Mouse (Mus musculus): ENCODE measurements at regions not wholly inside any gene's neighbourhood (a gene's known extent, or its start where the extent isn't known, plus 50 kb on each side); places are given as distances from the start of the nearest gene placed in this dataset.
A peak's percentile ranks its signal among the peaks of the same experiment; 100 is the strongest.
"Not testable (repeated sequence)": the region's sequence is repeated elsewhere in the genome, so short reads cannot be mapped to it uniquely, and the experiment has no call there.

GRCm38 (mm10) chr16:50964395-50964794 lies 373.4 kb upstream of the Ccdc54 start:
- no peak overlapping the region for H3K9ac ChIP-seq (replicated peaks; ENCODE audit: low read depth)
- ATAC-seq (no peak), DNase-seq (ENCODE audit: low spot score) (no peak)
- H3K4me1 ChIP-seq (ENCODE audit: insufficient read depth, low read depth, low read length): no peaks in the 10 kb centered on the region
- no peaks in the 10 kb centered on the region for H3K36me3 ChIP-seq (ENCODE audit: insufficient read depth, low read length)
- H3K27me3 ChIP-seq (replicated peaks; ENCODE audit: insufficient read depth, low read length): no peaks in the 10 kb centered on the region
- H3K4me3 ChIP-seq (ENCODE audit: low read depth, low read length): no peak overlapping the region
- 74% methylated on average over 2 of the region's 2 CpGs for WGBS
- TF ChIP-seq CTCF (IDR thresholded peaks at IDR 0.05) (no peak), EP300 (IDR thresholded peaks at IDR 0.05) (no peak)
- no peaks in the 10 kb centered on the region for H3K9me3 ChIP-seq (ENCODE audit: low read length)
- H3K27ac ChIP-seq (ENCODE audit: low read length): no peak overlapping the region
- H3K4me2 ChIP-seq (replicated peaks; ENCODE audit: low read depth, low read length): no peak overlapping the region

- TF ChIP-seq EP300 (IDR thresholded peaks at IDR 0.05): no peak
- TF ChIP-seq CTCF (IDR thresholded peaks at IDR 0.05): no peak
- no peaks in the 10 kb centered on the region for H3K4me1 ChIP-seq (ENCODE audit: insufficient read depth, low read depth, low read length)
- DNase-seq (ENCODE audit: low spot score): no peak
- no peak overlapping the region for H3K4me2 ChIP-seq (replicated peaks; ENCODE audit: low read depth, low read length)
- ATAC-seq: no peak
- no peak overlapping the region for H3K9ac ChIP-seq (replicated peaks; ENCODE audit: low read depth)
- H3K9me3 ChIP-seq (ENCODE audit: low read length): no peaks in the 10 kb centered on the region
- H3K27ac ChIP-seq (ENCODE audit: low read length): no peak overlapping the region
- no peak overlapping the region for H3K4me3 ChIP-seq (ENCODE audit: low read depth, low read length)
- 76% methylated on average over 4 of the region's 4 CpGs for WGBS
- H3K36me3 ChIP-seq (ENCODE audit: insufficient read depth, low read length): no peaks in the 10 kb centered on the region
- H3K27me3 ChIP-seq (replicated peaks; ENCODE audit: insufficient read depth, low read length): no peaks in the 10 kb centered on the region
Measured at GRCm38 (mm10) chr16:50944091-50944490, 353.1 kb upstream of the Ccdc54 start.

- not testable (repeated sequence) for DNase-seq (ENCODE audit: low spot score); H3K27ac ChIP-seq (ENCODE audit: low read length); H3K4me3 ChIP-seq (ENCODE audit: low read depth, low read length); H3K4me1 ChIP-seq (ENCODE audit: insufficient read depth, low read depth, low read length); ATAC-seq; H3K9ac ChIP-seq (replicated peaks; ENCODE audit: low read depth); H3K27me3 ChIP-seq (replicated peaks; ENCODE audit: insufficient read depth, low read length); H3K9me3 ChIP-seq (ENCODE audit: low read length); H3K4me2 ChIP-seq (replicated peaks; ENCODE audit: low read depth, low read length); H3K36me3 ChIP-seq (ENCODE audit: insufficient read depth, low read length)
- 83% methylated on average over 6 of the region's 6 CpGs for WGBS
Measured at GRCm38 (mm10) chr16:50943581-50943980, 352.6 kb upstream of the Ccdc54 start.

- H3K9me3 ChIP-seq (ENCODE audit: low read length): no peaks in the 10 kb centered on the region
- no peak overlapping the region for H3K9ac ChIP-seq (replicated peaks; ENCODE audit: low read depth)
- no peaks in the 10 kb centered on the region for H3K36me3 ChIP-seq (ENCODE audit: insufficient read depth, low read length)
- ATAC-seq (no peak), DNase-seq (ENCODE audit: low spot score) (no peak)
- no peak overlapping the region for H3K4me2 ChIP-seq (replicated peaks; ENCODE audit: low read depth, low read length)
- no peak for TF ChIP-seq CTCF (IDR thresholded peaks at IDR 0.05)
- no peak for TF ChIP-seq EP300 (IDR thresholded peaks at IDR 0.05)
- H3K27ac ChIP-seq (ENCODE audit: low read length): no peak overlapping the region
- no peaks in the 10 kb centered on the region for H3K4me1 ChIP-seq (ENCODE audit: insufficient read depth, low read depth, low read length)
- no peak overlapping the region for H3K4me3 ChIP-seq (ENCODE audit: low read depth, low read length)
- no peaks in the 10 kb centered on the region for H3K27me3 ChIP-seq (replicated peaks; ENCODE audit: insufficient read depth, low read length)
Measured at GRCm38 (mm10) chr16:50942291-50942690, 351.3 kb upstream of the Ccdc54 start.

GRCm38 (mm10) chr16:50939316-50939715 lies 348.4 kb upstream of the Ccdc54 start:
- DNase-seq (ENCODE audit: low spot score) (no peak), ATAC-seq (no peak)

GRCm38 (mm10) chr16:50907732-50908131 lies 316.8 kb upstream of the Ccdc54 start:
- Histone ChIP-seq H3K4me3 (ENCODE audit: low read depth, low read length) (no peak overlapping the region), H3K4me2 (replicated peaks; ENCODE audit: low read depth, low read length) (no peak overlapping the region), H3K27ac (ENCODE audit: low read length) (no peak overlapping the region), H3K9ac (replicated peaks; ENCODE audit: low read depth) (no peak overlapping the region), H3K27me3 (replicated peaks; ENCODE audit: insufficient read depth, low read length) (no peaks in the 10 kb centered on the region), H3K4me1 (ENCODE audit: insufficient read depth, low read depth, low read length) (no peaks in the 10 kb centered on the region), H3K9me3 (ENCODE audit: low read length) (no peaks in the 10 kb centered on the region), H3K36me3 (ENCODE audit: insufficient read depth, low read length) (no peaks in the 10 kb centered on the region)
- ATAC-seq: no peak
- 40% methylated on average over 2 of the region's 2 CpGs for WGBS
- no peak for DNase-seq (ENCODE audit: low spot score)
- TF ChIP-seq EP300 (IDR thresholded peaks at IDR 0.05) (no peak), CTCF (IDR thresholded peaks at IDR 0.05) (no peak)

More at GRCm38 (mm10) chr16:50939316-50939715, 348.4 kb upstream of the Ccdc54 start:
- Histone ChIP-seq H3K36me3 (ENCODE audit: insufficient read depth, low read length) (no peaks in the 10 kb centered on the region), H3K4me3 (ENCODE audit: low read depth, low read length) (no peak overlapping the region), H3K9me3 (ENCODE audit: low read length) (no peaks in the 10 kb centered on the region), H3K27me3 (replicated peaks; ENCODE audit: insufficient read depth, low read length) (no peaks in the 10 kb centered on the region), H3K4me1 (ENCODE audit: insufficient read depth, low read depth, low read length) (no peaks in the 10 kb centered on the region), H3K27ac (ENCODE audit: low read length) (no peak overlapping the region), H3K9ac (replicated peaks; ENCODE audit: low read depth) (no peak overlapping the region), H3K4me2 (replicated peaks; ENCODE audit: low read depth, low read length) (no peak overlapping the region)
- WGBS: 29% methylated on average over 6 of the region's 6 CpGs
- TF ChIP-seq CTCF (IDR thresholded peaks at IDR 0.05) (peak; percentile 31), EP300 (IDR thresholded peaks at IDR 0.05) (no peak)

- H3K36me3 ChIP-seq (ENCODE audit: insufficient read depth, low read length): no peaks in the 10 kb centered on the region
- H3K4me1 ChIP-seq (ENCODE audit: insufficient read depth, low read depth, low read length): no peaks in the 10 kb centered on the region
- H3K4me2 ChIP-seq (replicated peaks; ENCODE audit: low read depth, low read length): no peak overlapping the region
- H3K27me3 ChIP-seq (replicated peaks; ENCODE audit: insufficient read depth, low read length): no peaks in the 10 kb centered on the region
- H3K27ac ChIP-seq (ENCODE audit: low read length): no peak overlapping the region
- no peak overlapping the region for H3K9ac ChIP-seq (replicated peaks; ENCODE audit: low read depth)
- ATAC-seq (no peak), DNase-seq (ENCODE audit: low spot score) (no peak)
- H3K4me3 ChIP-seq (ENCODE audit: low read depth, low read length): no peak overlapping the region
- WGBS: 67% methylated on average over 2 of the region's 2 CpGs
- no peak for TF ChIP-seq EP300 (IDR thresholded peaks at IDR 0.05)
- TF ChIP-seq CTCF (IDR thresholded peaks at IDR 0.05): no peak
- H3K9me3 ChIP-seq (ENCODE audit: low read length): no peaks in the 10 kb centered on the region
Measured at GRCm38 (mm10) chr16:50899151-50899550, 308.2 kb upstream of the Ccdc54 start.
